Mouse (Mus musculus) MEL (cell line): ENCODE data around the gene Neto2.

Source experiments
- BHLHE40 ChIP-seq: IDR thresholded peaks from 2 replicates; pipeline ENCODE4 v1.6.1; 2012; ENCODE audit warnings: low read depth, mild to moderate bottlenecking, inconsistent platforms, low read length, improper control_type of control experiment, borderline replicate concordance
- CHD1 ChIP-seq: IDR thresholded peaks from 2 replicates; pipeline ENCODE4 v1.6.1; 2012; ENCODE audit warnings: low read depth, mild to moderate bottlenecking, inconsistent platforms, low read length, improper control_type of control experiment
- CTCF ChIP-seq, 3 experiments: IDR thresholded peaks in 2 of 3; conservative IDR thresholded peaks in 1 of 3; 2 replicates each; pipeline ENCODE4 v1.5.1; 2011 to 2012; ENCODE audit warnings: low read length in 3 of 3, low read depth in 2 of 3, mild to moderate bottlenecking in 2 of 3, improper control_type of control experiment in 1 of 3, inconsistent platforms in 1 of 3, mixed read lengths in 1 of 3, moderate library complexity in 1 of 3; ENCODE audit not compliant: control insufficient read depth in 1 of 3, insufficient read depth in 1 of 3, poor library complexity in 1 of 3, severe bottlenecking in 1 of 3
- EP300 ChIP-seq, 2 experiments: IDR thresholded peaks; 2 replicates each; pipeline ENCODE4 v1.6.1; 2011; ENCODE audit warnings: improper control_type of control experiment in 2 of 2, low read length in 2 of 2, low read depth in 1 of 2, mild to moderate bottlenecking in 1 of 2
- MAFK ChIP-seq: IDR thresholded peaks from 2 replicates; pipeline ENCODE4 v1.6.1; 2011; ENCODE audit warnings: low read depth, mild to moderate bottlenecking, low read length, improper control_type of control experiment, borderline replicate concordance
- NRF1 ChIP-seq: IDR thresholded peaks from 2 replicates; pipeline ENCODE4 v1.6.1; 2014; ENCODE audit warnings: low read depth, mild to moderate bottlenecking, inconsistent platforms, low read length, improper control_type of control experiment, moderate library complexity; ENCODE audit not compliant: poor library complexity, insufficient read depth, severe bottlenecking
- POLR2A ChIP-seq, 2 experiments: IDR thresholded peaks; 2 replicates each; pipeline ENCODE4 v1.6.1; 2011 to 2012; ENCODE audit warnings: low read length in 2 of 2, mild to moderate bottlenecking in 2 of 2, control low read depth in 1 of 2, improper control_type of control experiment in 1 of 2, low read depth in 1 of 2, moderate library complexity in 1 of 2; ENCODE audit not compliant: control insufficient read depth in 1 of 2, insufficient read depth in 1 of 2, poor library complexity in 1 of 2
- POLR2AphosphoS5 ChIP-seq: IDR thresholded peaks from 2 replicates; pipeline ENCODE4 v1.6.1; 2012; ENCODE audit warnings: low read depth, borderline replicate concordance, mild to moderate bottlenecking, inconsistent platforms, low read length, moderate library complexity, mixed read lengths
- SIN3A ChIP-seq: IDR thresholded peaks from 2 replicates; pipeline ENCODE4 v1.6.1; 2012; ENCODE audit warnings: low read length, improper control_type of control experiment, inconsistent platforms
- TAL1 ChIP-seq: IDR thresholded peaks from 2 replicates; pipeline ENCODE4 v1.6.1; 2012; ENCODE audit warnings: mild to moderate bottlenecking, inconsistent platforms, low read length, moderate library complexity, mixed read lengths
- USF2 ChIP-seq, 2 experiments: IDR thresholded peaks; 2 replicates each; pipeline ENCODE4 v1.6.1; 2011 to 2012; ENCODE audit warnings: improper control_type of control experiment in 2 of 2, low read length in 2 of 2, borderline replicate concordance in 1 of 2, inconsistent platforms in 1 of 2, low read depth in 1 of 2, mild to moderate bottlenecking in 1 of 2; ENCODE audit not compliant: insufficient read depth in 1 of 2
- ZC3H11A ChIP-seq: IDR thresholded peaks from 2 replicates; pipeline ENCODE4 v1.6.1; 2012; ENCODE audit warnings: low read depth, mild to moderate bottlenecking, inconsistent platforms, low read length, improper control_type of control experiment
- ZNF384 ChIP-seq: IDR thresholded peaks from 2 replicates; pipeline ENCODE4 v1.6.1; 2012; ENCODE audit warnings: low read depth, mild to moderate bottlenecking, inconsistent platforms, low read length, improper control_type of control experiment

DNA sequence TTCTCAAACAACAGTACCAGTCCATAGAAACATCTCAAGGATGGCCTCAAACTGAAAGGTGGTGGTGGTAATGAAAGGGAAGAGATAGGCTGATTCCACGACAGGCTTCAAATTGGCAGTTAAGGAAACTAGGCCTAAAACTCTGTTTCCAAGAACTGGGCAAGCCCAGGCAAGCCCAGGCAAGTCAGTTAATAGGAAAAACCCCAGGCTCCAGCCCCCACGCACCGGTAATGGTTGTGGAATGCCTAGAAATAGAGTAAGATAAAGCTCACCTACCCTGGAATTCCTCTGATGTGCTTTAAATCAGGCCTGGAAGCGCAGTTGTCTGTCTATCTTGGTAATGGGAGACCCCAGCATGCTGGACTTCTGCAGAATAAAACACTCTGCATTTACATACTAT, 98.0 kb downstream of the Neto2 start:
- TF ChIP-seq SIN3A (no peak), CHD1 (no peak), POLR2A (IDR thresholded peaks at IDR 0.05; ENCODE audit: control insufficient read depth in 1 of 2, insufficient read depth in 1 of 2, low read depth in 1 of 2, low read length in 2 of 2, poor library complexity in 1 of 2) (no peak; a peak in 1 of 4 replicates), TAL1 (no peak), ZNF384 (no peak), BHLHE40 (no peak), EP300 (IDR thresholded peaks at IDR 0.05; ENCODE audit: low read depth in 1 of 2, low read length in 2 of 2) (no peak), MAFK (no peak), CTCF (IDR thresholded peaks at IDR 0.05 in 2 of 3, conservative IDR thresholded peaks at IDR 0.05 in 1 of 3; ENCODE audit: control insufficient read depth in 1 of 3, insufficient read depth in 1 of 3, low read depth in 2 of 3, low read length in 3 of 3, poor library complexity in 1 of 3, severe bottlenecking in 1 of 3) (no peak), USF2 (IDR thresholded peaks at IDR 0.05; ENCODE audit: borderline replicate concordance in 1 of 2, insufficient read depth in 1 of 2, low read depth in 1 of 2, low read length in 2 of 2) (no peak), NRF1 (no peak), POLR2AphosphoS5 (no peak), ZC3H11A (no peak)
